Mouse (Mus musculus): Measurements from ENCODE around the gene Rarres1.

Rarres1 gene

GRCm38 (mm10) chr3:67492086-67492869, 23.0 kb downstream of the Rarres1 start:
- no peak for DNase-seq (ENCODE audit: low read depth)

DNA sequence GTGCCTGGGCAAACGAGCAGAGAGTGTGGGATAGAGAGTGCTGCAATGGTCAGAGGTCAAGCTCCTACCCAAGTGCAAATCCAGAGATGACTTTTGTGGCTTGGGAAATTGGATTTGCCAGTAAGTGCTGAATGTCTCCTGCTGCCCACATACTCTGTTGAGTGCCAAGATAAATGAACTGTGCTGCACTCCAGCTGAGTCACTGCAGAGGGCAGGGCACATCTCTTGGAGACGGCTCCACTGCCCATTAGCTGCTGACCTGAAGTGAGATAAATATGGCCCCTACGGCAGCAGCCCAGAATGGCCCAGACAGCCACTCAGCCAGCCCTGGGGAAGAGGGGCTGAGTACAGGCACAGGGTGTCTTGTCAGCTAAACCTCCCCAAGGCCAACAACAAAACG, 25.2 kb downstream of the Rarres1 start:
- peak; percentile 88 for DNase-seq (ENCODE audit: low read depth)

GRCm38 (mm10) chr3:67485233-67485632, 30.1 kb downstream of the Rarres1 start:
- no peak for DNase-seq (ENCODE audit: low read depth)

DNA sequence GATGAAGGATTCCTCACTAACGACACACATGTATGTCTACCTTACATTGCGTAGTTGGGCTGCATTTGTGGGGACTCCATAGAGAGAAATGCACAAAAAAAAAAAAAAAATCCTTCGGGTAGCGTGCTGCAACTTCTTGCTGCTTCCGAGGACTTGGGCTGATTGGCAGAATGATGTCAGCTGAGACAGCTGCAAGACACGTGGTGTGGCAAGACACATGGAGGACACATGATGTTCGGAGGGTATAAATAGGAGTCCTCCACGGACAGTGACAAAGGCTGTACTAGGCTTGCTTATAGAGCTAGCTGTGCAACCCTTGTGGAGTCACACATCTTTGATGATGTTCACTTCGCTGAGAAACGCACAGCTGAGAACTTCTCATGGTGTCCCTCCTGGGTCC, 32.9 kb downstream of the Rarres1 start:
- no peak for DNase-seq (ENCODE audit: low read depth)

DNA sequence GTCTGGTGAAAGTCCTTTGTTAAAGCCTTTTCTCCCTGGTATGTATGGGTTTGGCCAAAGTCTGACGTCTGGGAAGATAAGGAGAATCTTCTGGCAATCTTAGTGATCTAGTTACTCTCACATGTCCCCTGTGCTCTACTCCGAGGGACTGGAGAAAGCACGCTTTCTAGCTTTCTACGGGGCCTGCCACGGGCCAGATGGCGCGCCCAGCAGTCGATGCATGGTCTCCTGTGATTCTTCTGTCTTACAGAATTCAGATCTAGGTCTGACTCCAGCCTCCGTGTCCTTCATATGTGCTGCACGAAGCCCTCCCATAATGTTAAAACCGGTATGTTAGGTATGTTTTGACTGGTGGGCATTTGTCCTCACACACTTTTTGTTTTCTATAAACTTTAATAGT, 35.5 kb downstream of the Rarres1 start:
- no peak for DNase-seq (ENCODE audit: low read depth)

GRCm38 (mm10) chr3:67473438-67473837, 41.9 kb downstream of the Rarres1 start:
- DNase-seq (ENCODE audit: low read depth): no peak

DNA sequence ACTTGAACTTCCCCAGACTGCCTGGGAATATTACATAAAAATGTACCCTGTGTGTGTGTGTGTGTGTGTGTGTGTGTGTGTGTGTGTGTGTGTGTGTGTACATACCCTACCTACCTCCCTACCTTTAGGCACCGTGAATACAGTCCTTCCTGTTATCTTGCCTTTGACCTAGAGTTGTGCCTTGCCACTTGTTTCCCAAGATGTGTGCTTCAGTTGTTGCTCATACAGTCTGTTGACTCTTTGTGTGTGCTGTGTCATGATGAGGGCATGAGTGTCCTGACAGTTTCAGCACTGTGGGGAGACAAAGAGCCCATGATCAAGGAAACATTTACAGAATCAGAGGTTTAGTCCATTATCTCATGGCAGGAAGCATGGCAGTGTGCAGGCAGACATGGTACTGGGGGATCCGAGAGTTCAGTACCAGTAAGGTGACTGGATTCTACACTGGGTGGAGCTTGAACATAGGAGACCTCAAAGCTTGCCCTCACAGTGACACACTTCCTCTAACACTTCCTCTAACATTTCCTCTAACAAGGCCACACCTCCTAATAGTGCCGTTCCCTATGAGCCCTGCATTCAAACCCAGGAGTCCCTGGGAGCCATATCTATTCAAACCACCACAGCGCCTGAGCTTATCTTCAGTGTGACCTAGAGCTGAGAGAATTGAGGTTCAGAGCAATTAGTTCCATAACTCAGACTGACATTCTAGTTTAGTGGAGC, 43.8 kb downstream of the Rarres1 start:
- no peak for DNase-seq (ENCODE audit: low read depth)

DNA sequence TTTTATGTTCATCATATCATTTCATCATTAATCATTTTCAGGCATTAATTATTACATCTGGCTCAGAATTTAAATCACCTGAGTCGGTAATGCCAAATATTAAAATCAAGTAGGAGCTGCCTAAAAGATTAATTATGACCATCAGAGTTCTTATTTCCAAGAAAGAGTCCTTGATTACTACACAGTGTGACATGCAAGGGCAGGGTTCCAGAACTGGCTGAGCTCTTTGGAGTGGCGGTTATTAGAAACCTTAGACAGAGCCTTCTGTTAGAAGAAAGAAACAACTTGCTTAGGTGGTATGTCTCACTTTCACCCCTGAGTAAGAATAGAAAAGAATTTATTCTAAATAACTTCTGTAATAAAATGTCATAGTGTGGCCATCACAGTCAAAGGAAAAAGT, 48.0 kb downstream of the Rarres1 start:
- DNase-seq (ENCODE audit: low read depth): no peak

DNA sequence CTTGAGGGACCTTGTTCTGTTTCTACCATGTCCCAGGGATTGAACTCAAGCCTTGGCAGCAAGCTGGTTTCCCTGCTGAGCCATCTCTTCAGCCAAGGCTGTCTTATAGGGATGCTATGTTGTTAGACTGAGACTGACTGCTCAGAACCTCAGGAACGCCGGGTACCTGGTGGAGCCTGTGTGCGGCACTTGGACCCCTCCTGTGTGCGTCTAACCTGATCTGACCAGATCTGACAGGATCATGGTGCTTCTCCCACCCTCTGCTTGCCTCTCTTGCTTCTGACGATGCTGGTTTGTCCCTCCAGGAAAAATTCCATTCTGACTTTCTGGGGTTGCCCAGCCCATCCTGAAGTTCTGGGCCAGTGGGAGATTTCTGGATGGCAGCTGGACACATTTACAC, 48.7 kb downstream of the Rarres1 start:
- no peak for DNase-seq (ENCODE audit: low read depth)

- peak; percentile 48 for DNase-seq (ENCODE audit: low read depth)
Measured at GRCm38 (mm10) chr3:67463450-67464372, 51.6 kb downstream of the Rarres1 start, which contains the start of gene Lxn. Lxn (minus strand) TSS chr3:67463926.

DNA sequence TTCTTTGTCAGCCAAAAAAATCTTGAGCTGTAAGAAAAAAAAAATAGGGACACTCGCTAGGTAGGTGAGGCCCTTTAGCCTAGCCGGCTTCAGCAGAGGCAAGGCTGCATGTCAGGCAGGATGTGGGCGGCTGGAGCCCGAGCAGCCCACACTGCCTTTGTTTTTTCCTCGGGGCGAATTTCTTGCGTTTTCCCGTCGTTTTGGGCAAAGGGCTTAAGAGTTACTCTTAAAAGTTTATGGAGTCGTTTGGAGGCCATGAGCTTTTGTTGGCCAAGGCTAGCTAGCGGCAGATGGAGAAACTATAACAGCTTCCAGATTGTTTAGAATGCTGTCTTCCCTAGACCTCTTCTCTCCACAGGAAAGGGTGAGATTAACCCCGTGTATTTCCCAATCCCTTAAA, 52.3 kb downstream of the Rarres1 start:
- DNase-seq (ENCODE audit: low read depth): no peak

DNA sequence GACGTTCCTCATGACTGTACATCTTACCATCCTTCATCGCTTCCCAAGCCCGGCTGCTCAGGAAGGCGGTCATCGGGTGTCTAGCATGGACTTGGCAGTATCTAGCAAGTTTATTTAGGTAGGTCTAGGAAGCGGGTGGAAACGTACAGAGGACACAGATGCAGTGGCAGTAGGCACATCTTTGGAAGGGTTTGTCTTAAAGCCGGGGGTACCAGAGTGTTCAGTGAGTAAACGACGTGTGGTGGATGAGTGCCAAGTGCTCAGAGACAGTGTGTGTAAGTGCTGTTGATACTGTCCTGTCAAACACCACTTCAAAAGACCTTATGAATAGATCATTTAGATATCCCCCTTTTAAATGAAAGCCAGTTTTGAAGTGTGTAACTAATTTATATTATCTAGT, 52.7 kb downstream of the Rarres1 start:
- no peak for DNase-seq (ENCODE audit: low read depth)

DNA sequence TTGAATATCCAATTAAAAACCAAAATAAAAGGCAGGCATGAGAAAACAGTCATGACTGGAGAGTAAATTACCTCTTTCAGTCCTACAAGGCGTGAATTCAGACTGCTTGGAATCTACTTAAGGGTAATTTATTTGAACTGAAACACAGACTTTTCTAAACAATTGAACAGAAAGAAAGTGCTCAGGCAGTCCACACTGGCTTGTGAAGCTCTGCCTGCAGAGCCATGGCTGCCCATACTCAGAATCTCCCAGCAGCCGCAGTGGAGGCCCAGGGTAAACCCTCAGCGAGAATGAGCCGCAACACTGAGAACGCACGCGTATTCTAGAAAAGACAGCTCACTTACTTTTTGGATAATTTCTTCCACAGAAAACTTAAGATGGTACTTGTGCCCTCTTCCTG, 53.3 kb downstream of the Rarres1 start:
- no peak for DNase-seq (ENCODE audit: low read depth)

GRCm38 (mm10) chr3:67459881-67460280, 55.4 kb downstream of the Rarres1 start:
- DNase-seq (ENCODE audit: low read depth): no peak

DNA sequence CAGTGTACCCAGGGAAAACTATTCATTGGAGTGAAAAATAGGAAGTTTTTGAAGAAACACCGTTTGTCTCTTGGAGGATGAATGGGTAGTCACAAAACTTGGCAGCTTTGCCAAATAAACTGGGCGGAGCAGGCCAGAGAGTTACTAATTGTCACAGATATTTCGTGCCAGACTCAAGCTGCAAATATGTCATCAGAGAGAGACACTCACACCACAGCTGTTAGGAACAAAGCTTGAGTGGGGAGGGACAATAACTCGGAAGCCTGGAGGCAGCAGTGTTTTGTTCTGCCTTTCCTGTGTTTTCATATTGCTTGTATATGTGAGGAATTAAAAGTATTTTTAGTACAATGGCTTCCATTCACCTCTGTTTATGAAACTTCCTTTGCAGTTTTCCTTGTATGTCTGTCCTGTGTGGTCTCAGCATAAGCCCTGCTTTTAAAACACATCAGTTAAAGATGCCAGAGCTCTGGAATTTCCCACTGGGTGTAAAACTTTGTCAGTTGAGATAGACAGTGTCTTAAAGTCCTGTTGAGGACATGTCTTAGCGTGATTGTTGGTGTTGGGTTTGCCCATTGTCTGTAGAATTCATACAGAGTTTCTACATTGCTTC, 64.6 kb downstream of the Rarres1 start:
- no peak for DNase-seq (ENCODE audit: low read depth)

GRCm38 (mm10) chr3:67449660-67450059, 65.7 kb downstream of the Rarres1 start:
- no peak for DNase-seq (ENCODE audit: low read depth)

GRCm38 (mm10) chr3:67447143-67447542, 68.2 kb downstream of the Rarres1 start:
- DNase-seq (ENCODE audit: low read depth): no peak

DNA sequence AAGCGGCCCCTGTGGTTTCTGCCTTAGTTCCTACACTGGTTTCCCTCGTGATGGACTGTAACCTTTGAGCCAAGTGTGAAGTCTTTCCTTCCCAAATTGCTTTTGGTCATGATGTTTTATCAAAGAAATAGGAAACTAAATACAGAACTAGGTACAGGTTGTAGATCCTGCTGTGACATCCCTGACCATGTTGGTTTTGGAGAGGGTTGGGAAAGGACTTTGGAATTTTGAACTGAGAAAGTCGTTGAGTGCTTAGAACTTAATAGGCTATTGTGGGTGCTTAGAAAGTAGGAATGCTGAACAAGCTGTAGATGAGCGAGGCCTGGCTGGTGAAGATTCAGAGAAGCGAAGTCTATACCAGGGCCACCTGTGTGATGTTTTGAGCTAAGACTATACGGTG, 81.3 kb downstream of the Rarres1 start:
- no peak for DNase-seq (ENCODE audit: low read depth)

GRCm38 (mm10) chr3:67429999-67430380, 85.3 kb downstream of the Rarres1 start, which contains the start of gene Gfm1:
Gfm1 (plus strand) TSS chr3:67430096.
- DNase-seq (ENCODE audit: low read depth): peak; percentile 36

DNA sequence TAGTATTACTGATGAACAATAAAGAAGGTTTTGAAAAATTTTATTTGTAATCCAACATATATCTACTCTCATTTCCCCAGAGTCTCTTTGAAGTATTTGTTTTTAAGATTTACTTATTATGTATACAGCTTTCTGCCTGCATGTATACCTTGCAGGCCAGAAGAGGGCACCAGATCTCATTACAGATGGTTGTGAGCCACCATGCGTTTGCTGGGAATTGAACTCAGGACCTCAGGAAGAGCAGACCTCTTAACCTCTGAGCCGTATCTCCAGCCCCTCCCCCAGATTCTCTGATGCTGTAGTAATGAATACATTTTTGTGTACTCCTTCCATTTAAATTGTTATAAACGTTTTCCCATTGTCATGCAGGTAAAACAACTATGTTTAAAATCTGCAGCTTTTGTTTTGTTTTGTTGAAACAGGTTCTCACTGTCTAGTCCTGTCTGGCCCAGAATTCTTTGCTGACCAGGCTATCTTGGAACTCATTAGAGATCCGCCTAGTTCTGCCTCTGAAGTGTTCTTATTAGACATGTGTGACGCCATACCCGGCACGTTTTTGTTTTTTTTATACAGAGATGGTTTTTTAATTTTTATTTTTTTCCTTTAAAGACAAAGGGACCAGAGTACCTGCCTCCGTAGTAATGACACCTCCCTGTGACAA, 85.9 kb downstream of the Rarres1 start:
- no peak for DNase-seq (ENCODE audit: low read depth)

Measured in fibroblast of lung, adult 2 months (primary cell).